28 mouse cellular contexts compared by ENCODE assay signal in the genomic region with DNA sequence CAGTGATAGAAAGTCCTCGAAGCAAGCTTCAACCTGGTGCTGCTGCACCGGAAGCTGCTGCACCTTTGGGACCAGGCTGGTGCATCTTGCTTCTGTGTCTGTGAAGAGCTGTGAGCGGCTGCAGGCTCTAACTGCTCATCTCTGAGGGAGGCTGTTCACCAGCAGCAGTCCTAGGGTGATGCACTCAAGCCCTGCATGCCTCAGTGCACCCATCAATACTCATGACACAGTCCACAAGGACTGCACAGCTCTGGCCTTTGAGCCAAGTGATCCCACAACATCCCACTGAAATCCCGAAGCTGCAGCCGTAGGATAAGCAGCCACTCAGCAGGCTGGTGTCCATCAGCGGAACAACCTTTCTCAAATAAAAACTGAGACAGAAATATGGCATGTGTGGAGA. TPM values are rescaled to one million over a fixed set of nuclear protein-coding genes. Genes with fewer than 3 reads are reported as not detected.
DNase-seq lines count a peak whose midpoint lies in the region; ATAC-seq and TF ChIP-seq lines count a peak whose summit lies in the region.
"Had no signal": no experiment of that assay in that cellular context is flagged by ENCODE, and none has a peak within 500 bp of the region (broad histone marks: within the 10 kb centered on the region; RNA-seq: fewer than 3 reads in every experiment).

No protein-coding gene starts in this region.

- H3K4me3 ChIP-seq in heart, embryonic 12.5 days, result no peak overlapping the region
- H3K4me3 ChIP-seq in heart, embryonic 11.5 days (ENCODE audit: low read depth, low read length), result no peak overlapping the region
- no peak overlapping the region for H3K4me3 ChIP-seq in hindbrain, postnatal 0 days (ENCODE audit: low read length)
- no peak overlapping the region for H3K4me3 ChIP-seq in hindbrain, embryonic 10.5 days
- H3K4me3 ChIP-seq in kidney, embryonic 16.5 days (ENCODE audit: low read length), result no peak overlapping the region
- H3K4me3 ChIP-seq: embryonic facial prominence, embryonic 12.5 days; embryonic facial prominence, embryonic 15.5 days; gastrocnemius, adult 2 months; hindbrain, embryonic 13.5 days; intestine, embryonic 15.5 days had no signal

- H3K9me3 ChIP-seq in heart, embryonic 12.5 days (replicated peaks), result peaks cover 3% of the 10 kb centered on the region; the same call in 1 of the 2 replicates
- 0 out of 2 replicates have a peak, but pooled peaks cover 3% of the 10 kb centered on the region for H3K9me3 ChIP-seq in heart, embryonic 11.5 days (replicated peaks; ENCODE audit: control insufficient read depth, low read length)
- no peaks in the 10 kb centered on the region for H3K9me3 ChIP-seq in hindbrain, postnatal 0 days (ENCODE audit: low read length)
- no peaks in the 10 kb centered on the region for H3K9me3 ChIP-seq in hindbrain, embryonic 10.5 days
- no peaks in the 10 kb centered on the region for H3K9me3 ChIP-seq in kidney, embryonic 16.5 days (ENCODE audit: low read length)
- H3K9me3 ChIP-seq: embryonic facial prominence, embryonic 12.5 days; embryonic facial prominence, embryonic 15.5 days; hindbrain, embryonic 13.5 days; intestine, embryonic 15.5 days had no signal

- no peak for TF ChIP-seq CTCF in hindbrain, postnatal 0 days (IDR thresholded peaks at IDR 0.05; ENCODE audit: low read depth)

- peaks cover 23% of the 10 kb centered on the region for H3K4me1 ChIP-seq in heart, embryonic 12.5 days (replicated peaks)
- H3K4me1 ChIP-seq in heart, embryonic 11.5 days (ENCODE audit: control insufficient read depth, insufficient read depth, low read length), result peaks cover 18% of the 10 kb centered on the region
- H3K4me1 ChIP-seq in hindbrain, postnatal 0 days (ENCODE audit: insufficient read depth, low read length), result no peaks in the 10 kb centered on the region
- H3K4me1 ChIP-seq in hindbrain, embryonic 10.5 days (replicated peaks), result peaks cover 32% of the 10 kb centered on the region
- peaks cover 15% of the 10 kb centered on the region for H3K4me1 ChIP-seq in kidney, embryonic 16.5 days (ENCODE audit: insufficient read depth, low read length)
- H3K4me1 ChIP-seq: embryonic facial prominence, embryonic 12.5 days; embryonic facial prominence, embryonic 15.5 days had no signal

- no peak overlapping the region for H3K27ac ChIP-seq in heart, embryonic 12.5 days (ENCODE audit: poor library complexity, severe bottlenecking)
- H3K27ac ChIP-seq in heart, embryonic 11.5 days (ENCODE audit: low read depth, low read length), result no peak overlapping the region
- H3K27ac ChIP-seq in hindbrain, postnatal 0 days, result no peak overlapping the region
- H3K27ac ChIP-seq in hindbrain, embryonic 10.5 days, result no peak overlapping the region
- H3K27ac ChIP-seq in kidney, embryonic 16.5 days (ENCODE audit: low read length), result no peak overlapping the region
- H3K27ac ChIP-seq: embryonic facial prominence, embryonic 12.5 days; embryonic facial prominence, embryonic 15.5 days; gastrocnemius, adult 2 months; hindbrain, embryonic 13.5 days; intestine, embryonic 15.5 days had no signal

- intact Hi-C loops in left cerebral cortex, postnatal 14 days (cut with DNase I), result no loop called here

- 0 out of 2 replicates have a peak overlapping the region, but pooled peaks have one; percentile 47 for H3K4me2 ChIP-seq in heart, embryonic 12.5 days
- no peak overlapping the region for H3K4me2 ChIP-seq in heart, embryonic 11.5 days
- H3K4me2 ChIP-seq in hindbrain, postnatal 0 days (ENCODE audit: low read depth, low read length), result no peak overlapping the region
- H3K4me2 ChIP-seq in kidney, embryonic 16.5 days (replicated peaks; ENCODE audit: low read depth, low read length), result no peak overlapping the region
- H3K4me2 ChIP-seq: embryonic facial prominence, embryonic 12.5 days; embryonic facial prominence, embryonic 15.5 days; hindbrain, embryonic 13.5 days; intestine, embryonic 15.5 days had no signal

- H3K9ac ChIP-seq in heart, embryonic 12.5 days, result no peak overlapping the region
- H3K9ac ChIP-seq in heart, embryonic 11.5 days (ENCODE audit: low read depth, low read length), result no peak overlapping the region
- H3K9ac ChIP-seq in hindbrain, postnatal 0 days (replicated peaks; ENCODE audit: low read length), result no peak overlapping the region
- H3K9ac ChIP-seq in kidney, embryonic 16.5 days (replicated peaks; ENCODE audit: low read length), result no peak overlapping the region
- H3K9ac ChIP-seq: embryonic facial prominence, embryonic 12.5 days; embryonic facial prominence, embryonic 15.5 days; forebrain, postnatal 0 days; hindbrain, embryonic 13.5 days; intestine, embryonic 15.5 days had no signal

- ATAC-seq in heart, embryonic 12.5 days (ENCODE audit: insufficient number of reproducible peaks, low FRiP score), result no peak
- no peak for ATAC-seq in heart, embryonic 11.5 days (replicated peaks; ENCODE audit: insufficient number of reproducible peaks, low FRiP score, low TSS enrichment)
- ATAC-seq in hindbrain, postnatal 0 days, result 0 out of 2 replicates have a peak, but pooled peaks have one; percentile 31
- peak; percentile 50; the same call in 1 of the 2 replicates for ATAC-seq in kidney, embryonic 16.5 days (ENCODE audit: low FRiP score, low TSS enrichment)
- ATAC-seq: forebrain, embryonic 14.5 days; forebrain, postnatal 0 days; intestine, embryonic 15.5 days; Patski had no signal

- 81% methylated on average over 6 of the region's 6 CpGs for whole genome bisulfite sequencing in heart, embryonic 12.5 days
- 72% methylated on average over 6 of the region's 6 CpGs for WGBS in heart, embryonic 11.5 days (ENCODE audit: insufficient replicate concordance)
- WGBS in hindbrain, postnatal 0 days, result 69% methylated on average over 6 of the region's 6 CpGs
- WGBS in hindbrain, embryonic 10.5 days, result 76% methylated on average over 6 of the region's 6 CpGs
- WGBS in kidney, embryonic 16.5 days, result 63% methylated on average over 6 of the region's 6 CpGs

- 0 out of 2 replicates have a peak, but pooled peaks cover 2% of the 10 kb centered on the region for H3K36me3 ChIP-seq in heart, embryonic 12.5 days
- H3K36me3 ChIP-seq in heart, embryonic 11.5 days (ENCODE audit: control insufficient read depth, insufficient read depth, low read length), result no peaks in the 10 kb centered on the region
- H3K36me3 ChIP-seq in hindbrain, postnatal 0 days (ENCODE audit: insufficient read depth, low read length), result no peaks in the 10 kb centered on the region
- peaks cover 30% of the 10 kb centered on the region for H3K36me3 ChIP-seq in hindbrain, embryonic 10.5 days
- 0 out of 2 replicates have a peak, but pooled peaks cover 3% of the 10 kb centered on the region for H3K36me3 ChIP-seq in kidney, embryonic 16.5 days (ENCODE audit: insufficient read depth, low read length)
- H3K36me3 ChIP-seq: embryonic facial prominence, embryonic 15.5 days; G1E; hindbrain, embryonic 13.5 days; intestine, embryonic 15.5 days had no signal

- 0 out of 2 replicates have a peak, but pooled peaks cover 3% of the 10 kb centered on the region for H3K27me3 ChIP-seq in heart, embryonic 12.5 days (replicated peaks)
- no peaks in the 10 kb centered on the region for H3K27me3 ChIP-seq in heart, embryonic 11.5 days (ENCODE audit: control insufficient read depth, insufficient read depth, low read length)
- H3K27me3 ChIP-seq in hindbrain, postnatal 0 days (ENCODE audit: insufficient read depth, low read length), result no peaks in the 10 kb centered on the region
- H3K27me3 ChIP-seq in hindbrain, embryonic 10.5 days (ENCODE audit: insufficient read depth, poor library complexity, severe bottlenecking), result peaks cover 9% of the 10 kb centered on the region; the same call in 1 of the 2 replicates
- H3K27me3 ChIP-seq in kidney, embryonic 16.5 days (ENCODE audit: insufficient read depth, low read length), result no peaks in the 10 kb centered on the region
- H3K27me3 ChIP-seq: CH12.LX; embryonic facial prominence, embryonic 12.5 days; embryonic facial prominence, embryonic 15.5 days; intestine, embryonic 15.5 days; Patski had no signal

- no peak for DNase-seq in hindbrain, postnatal 0 days (ENCODE audit: low spot score)
- no peak for DNase-seq in hindbrain, embryonic 10.5 days (ENCODE audit: low spot score)
- DNase-seq in kidney, postnatal 14 days, result no peak
- DNase-seq in retina, embryonic 14.5 days (ENCODE audit: low spot score), result peak; percentile 56
- no peak for DNase-seq in left cerebral cortex, postnatal 14 days (ENCODE audit: low spot score in 2 of 2)
- DNase-seq: adrenal gland, postnatal 10 days; adrenal gland, postnatal 36 days; B cell, adult 2 months; cerebellum, adult 11 months; cerebellum, adult 2 months; cerebellum, adult 9-11 months; cerebellum, postnatal 25 days; forebrain, postnatal 0 days; gastrocnemius, adult 2 months; gastrocnemius, postnatal 14 days; heart, adult 11 months; heart, postnatal 36 days had no signal

RNA-seq across cellular contexts. Expression of a gene that starts 29.6 kb away (rescaled TPM):
- 4.7 and 5.1 TPM in 2 replicates for polyA plus RNA-seq in heart, embryonic 12.5 days (2016; fragmentation: Nextera tagmentation; extraction: Ambion mirVana)
- polyA plus RNA-seq in heart, embryonic 11.5 days (2014; fragmentation: Nextera tagmentation; extraction: Ambion mirVana), result 3.3 and 4.7 TPM in 2 replicates
- 26.4 and 34.6 TPM in 2 replicates for total RNA-seq in hindbrain, postnatal 0 days (2014; rRNA removed)
- 4.7 TPM in 2 replicates for polyA plus RNA-seq in hindbrain, postnatal 0 days (2015; fragmentation: Nextera tagmentation; extraction: Ambion mirVana)
- polyA plus RNA-seq in hindbrain, embryonic 10.5 days (2016; fragmentation: Nextera tagmentation; extraction: Ambion mirVana), result 6.6 and 6.9 TPM in 2 replicates
- polyA plus RNA-seq in kidney, embryonic 16.5 days (2015; fragmentation: Nextera tagmentation; extraction: Ambion mirVana), result 4.8 and 5.6 TPM in 2 replicates
- total RNA-seq in left cerebral cortex, postnatal 14 days (2021), result 10 to 100 TPM; 46.6 to 51.2 TPM
- polyA plus RNA-seq: G1E had no signal

Comparison
In these comparisons a context has a peak if more than half of its experiments do, and no peak if none do; other contexts are left out.
1. ATAC-seq: peak in hindbrain, postnatal 0 days (single experiment) and kidney, embryonic 16.5 days (single experiment); none in heart, embryonic 12.5 days (single experiment) and heart, embryonic 11.5 days (single experiment).